Mouse (Mus musculus): ENCODE results near the gene Otof. TPM values are rescaled to one million over a fixed set of nuclear protein-coding genes. Genes with fewer than 3 reads are reported as not detected.
A peak's percentile ranks its signal among the peaks of the same experiment; 100 is the strongest.

Gene Otof
- total and polyA plus RNA-seq, 3 experiments = 0.04 to 0.07 TPM; not detected in 1

- dilution Hi-C loops (cut with MboI; ENCODE audit: extremely low pct_ligation_motif_present, extremely low pct_unique_long_range_greater_than_20kb, low sequenced_read_pairs) (no loop called here), in situ Hi-C loops (cut with MboI; ENCODE audit: low pct_ligation_motif_present, low pct_unique_long_range_greater_than_20kb, low sequenced_read_pairs) (no loop called here)
- Histone ChIP-seq H3K4me1 (ENCODE audit: control insufficient read depth in 1 of 2, insufficient read depth in 2 of 2) (no peaks in the 10 kb centered on the region; a peak in 1 of 4 replicates), H3K36me3 (replicated peaks in 1 of 2; ENCODE audit: control insufficient read depth in 1 of 2, insufficient read depth in 1 of 2, low read length in 1 of 2) (no peaks in the 10 kb centered on the region), H3K4me2 (ENCODE audit: insufficient read depth, low read depth, poor library complexity, severe bottlenecking) (no peak overlapping the region), H3K27me3 (replicated peaks) (peaks cover 77% of the 10 kb centered on the region), H3K79me2 (replicated peaks; ENCODE audit: control insufficient read depth, extremely low read depth, insufficient read depth, poor library complexity, severe bottlenecking) (no peaks in the 10 kb centered on the region), H3K9ac (ENCODE audit: insufficient read depth, low read depth) (no peak overlapping the region), H3K4me3 (replicated peaks in 1 of 3; ENCODE audit: low read depth in 2 of 3, low read length in 2 of 3, poor library complexity in 1 of 3) (no peak overlapping the region), H3K27ac (ENCODE audit: insufficient read depth, low read depth) (no peak overlapping the region), H3K9me3 (replicated peaks; ENCODE audit: low read length) (no peaks in the 10 kb centered on the region)
- no peak for DNase-seq (ENCODE audit: extremely low read depth)
- no peak for TF ChIP-seq JUND (conservative IDR thresholded peaks at IDR 0.05; ENCODE audit: low read depth, low read length)
- TF ChIP-seq NRF1 (IDR thresholded peaks at IDR 0.05; ENCODE audit: low read depth, low read length) = no peak
- TF ChIP-seq POLR2A (IDR thresholded peaks at IDR 0.05; ENCODE audit: low read depth, low read length) = no peak
Measured at GRCm38 (mm10) chr5:30382876-30383275, 78.9 kb downstream of the Otof start.

- TF ChIP-seq PAX5 (IDR thresholded peaks at IDR 0.05; ENCODE audit: low read length) (no peak), IRF4 (IDR thresholded peaks at IDR 0.05; ENCODE audit: low read depth, low read length) (no peak), EP300 (IDR thresholded peaks at IDR 0.05; ENCODE audit: low read length) (no peak), USF2 (conservative IDR thresholded peaks at IDR 0.05; ENCODE audit: low read depth, low read length) (no peak), ELF1 (IDR thresholded peaks at IDR 0.05; ENCODE audit: low read depth, low read length) (no peak), ZC3H11A (IDR thresholded peaks at IDR 0.05; ENCODE audit: low read depth, low read length) (no peak), CTCF (conservative IDR thresholded peaks at IDR 0.05 in 1 of 2, IDR thresholded peaks at IDR 0.05 in 1 of 2; ENCODE audit: low read depth in 2 of 2, low read length in 2 of 2) (no peak), USF1 (IDR thresholded peaks at IDR 0.05; ENCODE audit: low read depth, low read length) (no peak), JUND (conservative IDR thresholded peaks at IDR 0.05; ENCODE audit: low read depth, low read length) (no peak), ZNF384 (IDR thresholded peaks at IDR 0.05; ENCODE audit: low read depth, low read length) (no peak)
- Histone ChIP-seq H3K4me1 (ENCODE audit: control insufficient read depth in 1 of 2, insufficient read depth in 2 of 2) (peaks cover 0 to 17% of the 10 kb centered on the region in 2 experiments; a peak in 2 of 4 replicates), H3K79me2 (replicated peaks; ENCODE audit: control insufficient read depth, extremely low read depth, insufficient read depth, poor library complexity, severe bottlenecking) (no peaks in the 10 kb centered on the region), H3K4me2 (ENCODE audit: insufficient read depth, low read depth, poor library complexity, severe bottlenecking) (no peak overlapping the region), H3K36me3 (replicated peaks in 1 of 2; ENCODE audit: control insufficient read depth in 1 of 2, insufficient read depth in 1 of 2, low read length in 1 of 2) (no peaks in the 10 kb centered on the region), H3K27me3 (replicated peaks) (peaks cover 27% of the 10 kb centered on the region), H3K27ac (ENCODE audit: insufficient read depth, low read depth) (no peak overlapping the region), H3K9ac (ENCODE audit: insufficient read depth, low read depth) (no peak overlapping the region), H3K4me3 (replicated peaks in 1 of 3; ENCODE audit: low read depth in 2 of 3, low read length in 2 of 3, poor library complexity in 1 of 3) (no peak overlapping the region), H3K9me3 (replicated peaks; ENCODE audit: low read length) (no peaks in the 10 kb centered on the region)
- DNase-seq (ENCODE audit: extremely low read depth) = peak; percentile 4
- in situ Hi-C loops (cut with MboI; ENCODE audit: low pct_ligation_motif_present, low pct_unique_long_range_greater_than_20kb, low sequenced_read_pairs) = no loop called here
- dilution Hi-C loops (cut with MboI; ENCODE audit: extremely low pct_ligation_motif_present, extremely low pct_unique_long_range_greater_than_20kb, low sequenced_read_pairs) = no loop called here
Measured at GRCm38 (mm10) chr5:30369426-30369825, 92.3 kb downstream of the Otof start.

GRCm38 (mm10) chr5:30367405-30367804, 94.3 kb downstream of the Otof start:
- H3K27ac ChIP-seq (ENCODE audit: insufficient read depth, low read depth) = no peak overlapping the region
- no peak overlapping the region for H3K4me2 ChIP-seq (ENCODE audit: insufficient read depth, low read depth, poor library complexity, severe bottlenecking)
- H3K4me1 ChIP-seq (ENCODE audit: control insufficient read depth in 1 of 2, insufficient read depth in 2 of 2) = peaks cover 0 to 17% of the 10 kb centered on the region in 2 experiments; a peak in 3 of 4 replicates
- no peak overlapping the region for H3K9ac ChIP-seq (ENCODE audit: insufficient read depth, low read depth)
- dilution Hi-C loops (cut with MboI; ENCODE audit: extremely low pct_ligation_motif_present, extremely low pct_unique_long_range_greater_than_20kb, low sequenced_read_pairs) = no loop called here
- no peak for DNase-seq (ENCODE audit: extremely low read depth)
- no peaks in the 10 kb centered on the region for H3K36me3 ChIP-seq (replicated peaks in 1 of 2; ENCODE audit: control insufficient read depth in 1 of 2, insufficient read depth in 1 of 2, low read length in 1 of 2)
- in situ Hi-C loops (cut with MboI; ENCODE audit: low pct_ligation_motif_present, low pct_unique_long_range_greater_than_20kb, low sequenced_read_pairs) = no loop called here
- H3K9me3 ChIP-seq (replicated peaks; ENCODE audit: low read length) = no peaks in the 10 kb centered on the region
- TF ChIP-seq POLR2A (IDR thresholded peaks at IDR 0.05; ENCODE audit: low read depth, low read length) (no peak), EP300 (IDR thresholded peaks at IDR 0.05; ENCODE audit: low read length) (no peak), ELF1 (IDR thresholded peaks at IDR 0.05; ENCODE audit: low read depth, low read length) (no peak), NRF1 (IDR thresholded peaks at IDR 0.05; ENCODE audit: low read depth, low read length) (no peak), MAFK (IDR thresholded peaks at IDR 0.05; ENCODE audit: insufficient replicate concordance, low read length) (no peak)
- H3K27me3 ChIP-seq (replicated peaks) = peaks cover 10% of the 10 kb centered on the region
- H3K4me3 ChIP-seq (replicated peaks in 1 of 3; ENCODE audit: low read depth in 2 of 3, low read length in 2 of 3, poor library complexity in 1 of 3) = no peak overlapping the region
- no peaks in the 10 kb centered on the region for H3K79me2 ChIP-seq (replicated peaks; ENCODE audit: control insufficient read depth, extremely low read depth, insufficient read depth, poor library complexity, severe bottlenecking)
